Mouse (Mus musculus): ENCODE results near the gene Olfr1371. TPM values are rescaled to one million over a fixed set of nuclear protein-coding genes. Genes with fewer than 3 reads are reported as not detected.

Olfr1371 gene
- not detected for polyA plus RNA-seq (2014; fragmentation: Illumina TruSeq; extraction: RNeasy Lipid Tissue Mini Kit (QIAGEN cat#74804); ENCODE audit: low read depth, low replicate concordance)

GRCm38 (mm10) chr11:52213887-52214286, at the start of gene Olfr1371:
Olfr1371 (minus strand) TSS chr11:52213987.

GRCm38 (mm10) chr11:52231606-52232541, 18.1 kb upstream of the Olfr1371 start, which contains the start of gene Skp1a:
Skp1a (plus strand) TSS chr11:52231995.

Other genes starting within 250 kb of the Olfr1371 start
- 12.1 TPM for gene Cdkn2aipnl, start 246.3 kb downstream of the Olfr1371 start, polyA plus RNA-seq (2014; fragmentation: Illumina TruSeq; extraction: RNeasy Lipid Tissue Mini Kit (QIAGEN cat#74804); ENCODE audit: low read depth, low replicate concordance)
- gene Ube2b, start 213.2 kb downstream of the Olfr1371 start, polyA plus RNA-seq (2014; fragmentation: Illumina TruSeq; extraction: RNeasy Lipid Tissue Mini Kit (QIAGEN cat#74804); ENCODE audit: low read depth, low replicate concordance), result 494 TPM
- gene Cdkl3, start 209.8 kb downstream of the Olfr1371 start, polyA plus RNA-seq (2014; fragmentation: Illumina TruSeq; extraction: RNeasy Lipid Tissue Mini Kit (QIAGEN cat#74804); ENCODE audit: low read depth, low replicate concordance), result 1,673 TPM
- gene Ppp2ca, start 115.3 kb downstream of the Olfr1371 start, polyA plus RNA-seq (2014; fragmentation: Illumina TruSeq; extraction: RNeasy Lipid Tissue Mini Kit (QIAGEN cat#74804); ENCODE audit: low read depth, low replicate concordance), result 29.3 TPM
- not detected for gene Olfr1373, start 68.5 kb downstream of the Olfr1371 start, polyA plus RNA-seq (2014; fragmentation: Illumina TruSeq; extraction: RNeasy Lipid Tissue Mini Kit (QIAGEN cat#74804); ENCODE audit: low read depth, low replicate concordance)
- 609 TPM for gene Skp1a, start 18.0 kb upstream of the Olfr1371 start, polyA plus RNA-seq (2014; fragmentation: Illumina TruSeq; extraction: RNeasy Lipid Tissue Mini Kit (QIAGEN cat#74804); ENCODE audit: low read depth, low replicate concordance)
- gene Tcf7, start 69.0 kb upstream of the Olfr1371 start, polyA plus RNA-seq (2014; fragmentation: Illumina TruSeq; extraction: RNeasy Lipid Tissue Mini Kit (QIAGEN cat#74804); ENCODE audit: low read depth, low replicate concordance), result 5.1 TPM
- gene Vdac1, start 146.9 kb upstream of the Olfr1371 start, polyA plus RNA-seq (2014; fragmentation: Illumina TruSeq; extraction: RNeasy Lipid Tissue Mini Kit (QIAGEN cat#74804); ENCODE audit: low read depth, low replicate concordance), result 28.5 TPM
- 74.0 TPM for gene 9530068E07Rik, start 182.4 kb upstream of the Olfr1371 start, polyA plus RNA-seq (2014; fragmentation: Illumina TruSeq; extraction: RNeasy Lipid Tissue Mini Kit (QIAGEN cat#74804); ENCODE audit: low read depth, low replicate concordance)